Mouse (Mus musculus): ENCODE measurements around the gene Prcc.

Gene Prcc

GRCm38 (mm10) chr3:87885281-87886003, at the start of gene Prcc:
Gene Prcc, minus strand, starts transcription at chr3:87885608.
- peak; percentile 91 for DNase-seq

GRCm38 (mm10) chr3:87935201-87935600, 49.8 kb upstream of the Prcc start:
- no peak for DNase-seq

- no peak for DNase-seq
Observed at GRCm38 (mm10) chr3:87934501-87934900, 49.1 kb upstream of the Prcc start.

- no peak for DNase-seq
Observed at GRCm38 (mm10) chr3:87934026-87934425, 48.6 kb upstream of the Prcc start.

GRCm38 (mm10) chr3:87930078-87930795, 44.8 kb upstream of the Prcc start, which contains the start of the genes Isg20l2 and Rrnad1:
Gene Isg20l2, plus strand, starts transcription at chr3:87930314.
Gene Rrnad1, minus strand, starts transcription at chr3:87930717.
- peak; percentile 97 for DNase-seq

DNA sequence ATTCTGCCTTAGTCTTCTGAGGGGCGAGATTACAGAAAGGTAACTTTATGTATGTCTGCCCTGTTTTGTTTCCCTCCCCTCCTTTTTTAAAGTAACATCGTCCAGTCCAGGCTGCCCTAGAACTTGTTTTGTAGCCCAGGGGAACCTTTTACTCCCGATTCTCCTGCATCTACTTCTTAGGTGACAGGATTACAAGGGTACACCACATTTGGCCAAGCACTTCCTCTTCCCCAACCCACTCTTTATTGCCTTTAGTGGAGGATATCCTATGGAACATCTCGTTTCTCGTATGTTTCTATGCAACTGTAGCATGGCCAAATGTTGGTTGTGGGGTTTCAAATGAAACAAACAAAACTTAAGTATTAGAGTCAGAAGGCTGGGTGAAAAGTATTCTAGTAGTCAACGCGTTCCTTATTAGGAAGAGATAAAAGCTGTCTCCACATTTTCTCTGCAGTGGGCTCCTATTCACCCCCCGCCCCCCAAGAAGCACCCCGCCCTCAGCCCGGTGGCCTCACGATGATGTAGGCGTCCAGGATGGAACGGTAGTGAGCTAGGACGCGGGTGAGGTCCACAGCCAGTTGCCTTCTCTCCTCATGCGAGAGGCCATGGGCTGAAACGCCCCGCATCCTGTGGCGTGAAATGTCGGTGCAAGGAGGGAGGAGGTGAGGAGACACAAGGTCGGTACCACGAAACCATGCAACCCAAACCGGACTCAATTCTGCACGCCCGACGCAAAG, 44.1 kb upstream of the Prcc start:
- DNase-seq, result no peak

DNA sequence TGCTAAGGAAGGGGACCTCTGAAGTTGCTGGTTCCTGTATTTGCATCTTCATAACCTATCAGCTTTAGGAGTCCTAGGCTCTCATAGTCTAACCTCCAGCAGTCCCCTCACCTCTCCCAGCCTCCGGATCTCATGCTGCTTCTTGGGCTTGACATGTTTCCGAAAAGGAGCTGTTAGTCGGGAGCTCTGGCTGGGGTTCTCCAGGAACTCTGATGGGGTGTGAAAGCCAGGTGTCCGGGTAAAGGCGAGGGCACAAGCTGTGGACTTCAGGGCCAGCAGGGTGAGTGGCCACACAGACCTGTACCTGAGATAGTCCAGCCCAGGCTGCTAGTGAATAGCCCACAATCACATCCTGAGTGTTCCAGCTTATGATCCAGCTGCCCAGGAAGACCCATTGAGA, 42.0 kb upstream of the Prcc start:
- DNase-seq, result no peak

DNA sequence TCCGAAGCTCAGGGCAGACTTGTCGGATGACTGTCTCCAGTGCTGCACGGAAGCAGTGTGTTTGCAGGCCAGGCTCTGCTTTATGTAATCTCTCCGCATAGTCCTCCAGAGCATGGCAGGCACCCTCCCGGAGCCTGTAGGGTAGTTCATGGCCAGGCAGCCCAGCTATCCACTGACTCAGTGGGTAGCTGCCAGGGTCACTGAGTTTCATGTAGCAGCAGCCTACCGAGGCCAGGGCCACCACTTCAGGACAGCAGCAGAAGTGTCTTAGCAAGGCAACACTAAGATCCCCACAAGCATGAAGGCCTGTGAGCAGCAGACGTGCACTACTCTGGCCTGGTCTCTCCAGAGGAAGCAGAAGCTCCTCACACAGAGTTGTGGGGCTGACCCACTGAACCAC, 39.6 kb upstream of the Prcc start:
- no peak for DNase-seq

DNA sequence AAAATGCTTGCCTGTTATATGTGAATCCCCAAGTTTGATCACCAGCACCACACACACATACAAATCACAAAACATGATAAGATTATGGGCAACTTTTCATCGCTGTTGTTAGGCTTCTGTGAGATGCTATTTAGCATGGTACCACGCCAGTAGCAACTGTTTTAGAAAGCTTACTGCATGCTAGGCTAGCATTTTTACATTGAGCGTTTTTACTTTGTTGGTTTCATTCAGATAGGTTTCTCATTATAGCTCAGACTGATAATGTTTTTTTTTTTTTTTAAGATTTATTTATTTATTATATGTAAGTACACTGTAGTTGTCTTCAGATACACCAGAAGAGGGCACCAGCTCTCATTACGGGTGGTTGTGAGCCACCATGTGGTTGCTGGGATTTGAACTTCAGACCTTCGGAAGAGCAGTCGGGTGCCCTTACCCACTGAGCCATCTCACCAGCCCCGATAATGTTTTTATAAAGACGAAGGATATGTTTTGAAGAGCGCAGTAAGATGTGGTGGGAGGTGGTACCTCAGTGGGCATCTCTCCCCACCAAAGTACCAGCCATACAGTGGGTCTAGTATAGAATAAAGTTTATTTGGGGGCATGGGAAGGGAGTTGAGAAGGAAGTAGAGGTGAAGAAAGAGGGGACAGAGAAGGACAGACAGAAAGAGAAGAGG, 35.0 kb upstream of the Prcc start:
- no peak for DNase-seq

- peak; percentile 65 for DNase-seq
Observed at GRCm38 (mm10) chr3:87919336-87920108, 34.1 kb upstream of the Prcc start, which contains the start of gene Mrpl24. Gene Mrpl24, plus strand, starts transcription at chr3:87919506.

- no peak for DNase-seq
Observed at GRCm38 (mm10) chr3:87918551-87918950, 33.1 kb upstream of the Prcc start.

GRCm38 (mm10) chr3:87916990-87917389, 31.6 kb upstream of the Prcc start:
- no peak for DNase-seq

DNA sequence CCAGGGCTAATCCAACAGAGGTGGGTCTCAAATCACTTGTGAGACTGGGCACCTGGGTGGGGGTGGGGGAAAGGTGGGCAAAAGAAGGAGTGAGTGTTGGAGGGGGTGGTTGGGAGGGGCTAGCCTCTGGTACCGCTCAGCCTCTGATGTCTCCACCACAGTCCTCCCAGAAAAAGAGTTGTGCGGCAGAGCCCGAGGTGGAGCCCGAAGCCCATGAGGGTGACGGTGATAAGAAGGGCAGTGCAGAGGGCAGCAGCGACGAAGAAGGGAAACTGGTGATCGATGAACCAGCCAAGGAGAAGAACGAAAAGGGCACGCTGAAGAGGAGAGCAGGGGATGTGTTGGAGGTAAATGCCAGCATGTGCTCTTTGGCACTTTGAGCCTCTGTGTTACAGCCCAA, 28.5 kb upstream of the Prcc start:
- no peak for DNase-seq

DNA sequence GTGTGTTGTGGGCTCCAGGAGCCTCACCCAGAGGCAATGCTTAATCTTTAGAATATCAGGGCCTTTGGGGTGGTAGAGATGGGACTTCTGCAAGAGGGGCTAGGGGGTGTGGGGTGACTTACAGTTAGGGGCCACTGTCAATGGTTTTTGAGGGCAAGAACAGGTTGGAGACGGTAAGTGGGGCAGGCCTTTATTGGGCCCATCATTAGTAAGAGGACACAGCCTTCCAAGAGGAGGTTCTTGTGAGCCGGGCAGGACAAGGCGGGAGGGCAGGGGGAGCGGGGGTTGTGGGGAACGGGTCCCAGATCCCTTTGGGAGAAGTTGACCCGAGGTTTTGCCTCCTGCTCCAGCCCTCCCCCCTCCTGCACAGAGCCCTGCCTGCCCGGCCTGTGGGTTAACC, 28.1 kb upstream of the Prcc start:
- no peak for DNase-seq

GRCm38 (mm10) chr3:87910573-87911141, 25.2 kb upstream of the Prcc start:
- DNase-seq, result peak; percentile 39

GRCm38 (mm10) chr3:87909874-87910273, 24.5 kb upstream of the Prcc start:
- DNase-seq, result no peak

GRCm38 (mm10) chr3:87909381-87909780, 24.0 kb upstream of the Prcc start:
- no peak for DNase-seq

DNA sequence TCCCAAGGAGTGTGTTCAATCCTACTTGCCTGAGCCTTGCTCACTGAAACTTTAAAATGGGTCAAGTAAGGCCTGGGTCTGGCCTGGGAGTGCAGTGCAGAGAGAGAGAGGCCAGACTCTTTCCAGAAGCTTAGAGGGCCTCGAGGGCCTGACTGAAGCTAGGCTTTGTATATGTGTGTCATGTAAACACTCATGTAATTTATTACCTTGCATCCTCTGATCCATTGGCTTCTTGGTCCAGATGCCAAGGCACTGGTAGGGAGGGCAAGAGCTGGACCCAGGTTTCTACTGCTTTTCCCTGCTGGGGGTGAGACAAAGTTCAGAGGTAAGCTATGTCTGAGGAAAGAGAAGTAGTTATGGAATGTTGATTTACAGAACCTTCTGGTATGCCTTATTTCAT, 22.5 kb upstream of the Prcc start:
- no peak for DNase-seq

DNA sequence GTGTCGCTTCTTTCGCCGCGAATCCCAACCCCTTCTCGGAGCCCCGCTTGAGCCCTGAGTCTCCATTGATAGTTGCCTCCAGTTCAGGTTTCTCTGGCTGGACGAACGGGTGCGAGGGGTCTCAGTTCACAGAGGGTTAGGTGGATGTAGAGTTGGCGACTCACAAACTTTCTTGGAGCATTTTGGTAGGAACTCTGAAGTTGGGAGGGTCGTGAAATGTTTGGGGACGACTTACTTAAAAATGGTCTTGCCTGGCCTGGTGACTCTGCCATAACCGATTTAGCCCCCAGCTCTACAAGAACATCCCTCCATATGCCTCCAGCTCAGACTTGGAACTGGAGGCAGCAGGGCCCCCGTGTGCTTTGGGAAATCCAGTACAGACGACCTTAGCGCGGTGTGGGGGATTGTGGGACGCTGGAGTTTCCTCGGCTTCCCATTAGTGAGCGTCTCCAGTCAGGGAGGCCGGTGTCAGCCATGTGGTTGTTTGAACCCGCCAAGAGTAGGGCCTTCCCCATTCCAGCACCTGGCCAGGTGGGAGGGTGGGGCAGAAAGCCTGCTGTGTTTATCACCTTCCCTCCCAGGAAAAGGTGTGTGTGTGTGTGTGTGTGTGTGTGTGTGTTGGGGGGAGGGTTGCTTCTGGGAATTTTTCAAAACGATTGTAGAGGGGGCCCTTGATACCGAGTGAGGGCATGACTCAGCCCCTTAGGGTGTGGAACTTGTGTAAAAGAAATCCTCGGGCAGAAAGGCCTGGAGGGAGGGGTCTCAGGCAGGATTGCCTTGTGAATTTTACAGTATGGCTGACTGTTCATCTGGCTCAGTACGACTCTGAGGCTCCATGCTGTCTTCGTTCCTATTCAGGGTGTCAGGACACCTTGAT, 21.8 kb upstream of the Prcc start:
- peak; percentile 41 for DNase-seq

- peak; percentile 53 for DNase-seq
Observed at GRCm38 (mm10) chr3:87906601-87906980, 21.2 kb upstream of the Prcc start.
